Mouse (Mus musculus): ENCODE results near the gene Trappc2l. TPM values are rescaled to one million over a fixed set of nuclear protein-coding genes. Genes with fewer than 3 reads are reported as not detected.

Trappc2l gene
- polyA plus RNA-seq, 1 experiment from 2014 or later: 52.9 TPM

DNA sequence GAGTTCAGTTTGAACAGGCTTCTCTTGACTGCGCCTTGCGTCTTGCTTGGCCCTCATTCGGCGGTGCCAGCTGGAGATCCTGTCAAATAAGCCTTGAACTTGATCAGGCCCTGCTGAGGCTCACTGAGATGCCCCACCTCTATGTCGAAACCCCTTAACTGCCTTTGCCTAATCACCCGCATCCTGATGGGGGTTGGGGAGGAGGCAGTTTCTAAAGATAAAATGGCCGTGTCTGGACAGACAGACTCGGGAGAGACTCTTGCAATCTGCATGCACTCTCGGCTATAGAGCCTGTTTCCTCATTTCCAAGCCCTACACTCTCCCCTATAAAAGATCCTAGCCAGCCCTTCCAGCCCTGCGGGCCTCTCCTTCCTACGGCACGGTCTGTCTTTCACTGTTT is 18.2 kb upstream of the Trappc2l start:
- Histone ChIP-seq H3K27me3 (ENCODE audit: insufficient read depth, poor library complexity, severe bottlenecking) (no peaks in the 10 kb centered on the region), H3K4me3 (no peak overlapping the region), H3K4me1 (peaks cover 39% of the 10 kb centered on the region), H3K36me3 (peaks cover 29% of the 10 kb centered on the region; the same call in 1 of the 2 replicates), H3K27ac (peak overlapping the region; percentile 22; the same call in 1 of the 2 replicates), H3K9me3 (no peaks in the 10 kb centered on the region)
- 48% methylated on average over 12 of the region's 12 CpGs for WGBS
- DNase-seq (ENCODE audit: low spot score): no peak

DNA sequence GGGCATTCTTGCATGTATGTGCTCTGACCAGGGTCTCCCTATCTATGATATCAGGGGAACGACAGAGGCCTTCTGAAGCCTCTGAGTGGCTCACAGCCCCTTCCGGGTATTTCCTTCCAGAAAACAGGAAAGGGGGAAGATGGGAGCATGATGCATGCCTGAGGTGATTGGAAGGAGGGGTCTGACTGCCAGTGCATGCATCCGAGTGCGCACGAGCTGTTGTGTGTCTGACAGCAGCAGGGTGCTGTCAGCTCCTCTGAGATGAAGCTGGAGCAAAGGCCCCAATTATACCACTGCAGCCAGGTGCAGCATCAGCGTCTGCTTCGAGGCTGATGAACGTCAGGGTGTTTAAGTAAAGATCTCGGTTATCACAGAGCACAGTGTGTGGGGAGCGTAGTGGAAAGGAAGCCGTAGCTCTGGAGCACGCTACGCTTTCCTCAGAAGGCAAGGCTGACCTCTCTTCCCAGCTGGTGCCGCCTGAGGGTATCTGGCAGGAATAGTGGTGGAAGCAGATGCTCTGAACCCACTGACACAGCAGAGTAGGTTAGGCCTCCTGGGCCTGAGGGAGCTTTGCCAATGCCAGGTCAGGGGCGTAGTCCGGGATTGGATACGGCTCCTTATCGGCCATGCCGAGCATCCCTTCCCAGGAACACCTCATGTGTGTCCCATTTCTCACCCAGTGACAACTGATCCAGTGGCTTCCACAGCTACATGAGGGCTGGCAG is 17.5 kb upstream of the Trappc2l start:
- 0 out of 2 replicates have a peak overlapping the region, but pooled peaks have one; percentile 22 for H3K27ac ChIP-seq
- no peak for DNase-seq (ENCODE audit: low spot score)

DNA sequence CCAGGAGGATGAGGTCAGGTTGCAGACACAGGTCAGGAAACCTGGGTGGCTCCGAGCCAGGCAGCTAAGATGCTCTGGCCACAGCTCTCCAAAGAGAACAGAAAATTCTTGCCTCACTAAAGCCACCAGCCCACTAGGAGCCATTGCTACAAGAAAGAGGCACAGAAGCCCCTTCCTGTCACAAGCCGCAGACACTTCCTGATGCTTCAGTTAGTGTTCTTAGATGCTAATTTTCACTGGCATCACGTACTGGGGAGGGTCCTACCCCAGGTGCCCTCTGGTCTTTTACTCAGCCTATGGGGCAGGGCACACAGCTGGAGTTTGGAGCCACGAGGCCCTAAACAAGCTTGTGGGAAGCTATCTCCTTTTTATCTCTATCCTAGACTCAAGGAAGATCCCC is 15.4 kb upstream of the Trappc2l start:
- no peaks in the 10 kb centered on the region for H3K27me3 ChIP-seq (ENCODE audit: insufficient read depth, poor library complexity, severe bottlenecking)
- WGBS: 40% methylated on average over 4 of the region's 4 CpGs
- H3K27ac ChIP-seq: 0 out of 2 replicates have a peak overlapping the region, but pooled peaks have one; percentile 18
- H3K9me3 ChIP-seq: no peaks in the 10 kb centered on the region
- H3K4me1 ChIP-seq: peaks cover 39% of the 10 kb centered on the region
- DNase-seq (ENCODE audit: low spot score): no peak
- H3K36me3 ChIP-seq: peaks cover 47% of the 10 kb centered on the region; the same call in 1 of the 2 replicates
- no peak overlapping the region for H3K4me3 ChIP-seq

More for the DNA sequence above, 17.5 kb upstream of the Trappc2l start:
- Histone ChIP-seq H3K27me3 (ENCODE audit: insufficient read depth, poor library complexity, severe bottlenecking) (no peaks in the 10 kb centered on the region), H3K4me1 (peaks cover 39% of the 10 kb centered on the region), H3K4me3 (no peak overlapping the region), H3K36me3 (peaks cover 36% of the 10 kb centered on the region; the same call in 1 of the 2 replicates), H3K9me3 (no peaks in the 10 kb centered on the region)
- 68% methylated on average over 19 of the region's 19 CpGs for WGBS

DNA sequence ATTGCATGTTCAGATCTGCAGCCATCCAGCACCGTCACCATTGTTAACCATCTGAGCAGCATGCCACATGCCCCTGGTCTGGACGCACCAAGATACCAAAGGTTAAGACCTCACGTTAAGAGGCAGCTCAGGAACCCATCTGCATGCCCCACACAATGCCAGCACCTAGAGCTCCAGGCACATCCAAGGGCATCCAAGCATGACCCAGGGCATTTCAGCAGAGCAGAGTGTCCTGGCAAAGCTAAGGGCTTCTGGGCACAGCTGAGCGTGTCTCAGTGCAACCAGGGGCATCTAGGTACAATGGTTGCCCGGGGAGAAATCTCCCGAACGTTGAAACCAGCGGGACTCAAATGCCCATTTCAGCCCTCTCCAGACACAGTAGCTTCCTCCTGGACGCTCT is 10.8 kb upstream of the Trappc2l start:
- Histone ChIP-seq H3K9me3 (no peaks in the 10 kb centered on the region), H3K36me3 (peaks cover 29% of the 10 kb centered on the region; the same call in 1 of the 2 replicates), H3K27me3 (ENCODE audit: insufficient read depth, poor library complexity, severe bottlenecking) (no peaks in the 10 kb centered on the region; the same call in 1 of the 2 replicates), H3K4me1 (peaks cover 16% of the 10 kb centered on the region), H3K27ac (no peak overlapping the region), H3K4me3 (no peak overlapping the region)
- no peak for DNase-seq (ENCODE audit: low spot score)
- 90% methylated on average over 9 of the region's 9 CpGs for WGBS

DNA sequence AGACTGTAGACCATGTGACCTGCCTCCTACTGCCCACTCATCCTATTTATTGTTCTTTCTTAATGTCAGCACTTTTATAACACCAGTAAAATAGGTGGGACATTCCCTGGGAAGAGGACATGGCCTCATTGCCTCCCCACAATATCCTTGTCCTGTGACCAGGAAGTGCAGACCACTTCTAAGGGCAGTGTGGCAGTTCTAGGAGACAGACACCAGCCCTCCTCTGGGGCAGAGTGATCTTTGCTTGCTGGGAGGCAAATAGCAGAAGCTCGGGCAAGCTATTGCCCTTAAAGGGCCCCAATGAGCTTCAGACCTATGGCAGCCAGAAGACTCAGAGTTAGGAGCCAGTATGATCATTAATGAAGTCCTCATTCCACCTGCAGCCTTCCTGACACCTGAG is 6.8 kb upstream of the Trappc2l start:
- H3K27ac ChIP-seq: no peak overlapping the region
- H3K27me3 ChIP-seq (ENCODE audit: insufficient read depth, poor library complexity, severe bottlenecking): no peaks in the 10 kb centered on the region; the same call in 1 of the 2 replicates
- H3K4me3 ChIP-seq: no peak overlapping the region
- H3K4me1 ChIP-seq: peaks cover 12% of the 10 kb centered on the region
- peaks cover 13% of the 10 kb centered on the region; the same call in 1 of the 2 replicates for H3K36me3 ChIP-seq
- DNase-seq (ENCODE audit: low spot score): no peak
- H3K9me3 ChIP-seq: no peaks in the 10 kb centered on the region
- WGBS: 51% methylated on average over 1 of the region's 1 CpGs

DNA sequence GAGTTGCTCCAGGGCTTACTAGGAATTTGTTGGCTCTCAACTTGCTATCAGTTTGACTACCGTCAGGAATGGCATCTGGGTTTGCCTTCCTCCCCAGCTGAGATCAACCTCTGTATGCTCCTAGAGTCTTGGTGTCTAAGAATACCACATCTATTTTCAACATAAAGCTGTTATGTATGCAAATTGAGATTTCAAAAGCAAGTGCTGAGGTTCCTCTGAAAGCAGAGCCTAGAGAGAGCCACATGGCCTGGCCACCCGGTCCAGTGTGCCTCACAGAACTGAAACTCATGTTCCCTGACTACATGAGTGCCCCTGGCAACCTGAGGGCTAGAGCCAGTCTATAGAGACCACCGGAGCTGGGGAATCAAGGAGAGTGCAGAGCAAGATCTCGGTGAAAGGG is 6.1 kb upstream of the Trappc2l start:
- H3K4me3 ChIP-seq: no peak overlapping the region
- 62% methylated on average over 4 of the region's 4 CpGs for WGBS
- 0 out of 2 replicates have a peak overlapping the region, but pooled peaks have one; percentile 42 for H3K27ac ChIP-seq
- DNase-seq (ENCODE audit: low spot score): no peak
- no peaks in the 10 kb centered on the region for H3K9me3 ChIP-seq
- H3K27me3 ChIP-seq (ENCODE audit: insufficient read depth, poor library complexity, severe bottlenecking): no peaks in the 10 kb centered on the region; the same call in 1 of the 2 replicates
- peaks cover 18% of the 10 kb centered on the region for H3K4me1 ChIP-seq
- H3K36me3 ChIP-seq: peaks cover 6% of the 10 kb centered on the region; the same call in 1 of the 2 replicates

DNA sequence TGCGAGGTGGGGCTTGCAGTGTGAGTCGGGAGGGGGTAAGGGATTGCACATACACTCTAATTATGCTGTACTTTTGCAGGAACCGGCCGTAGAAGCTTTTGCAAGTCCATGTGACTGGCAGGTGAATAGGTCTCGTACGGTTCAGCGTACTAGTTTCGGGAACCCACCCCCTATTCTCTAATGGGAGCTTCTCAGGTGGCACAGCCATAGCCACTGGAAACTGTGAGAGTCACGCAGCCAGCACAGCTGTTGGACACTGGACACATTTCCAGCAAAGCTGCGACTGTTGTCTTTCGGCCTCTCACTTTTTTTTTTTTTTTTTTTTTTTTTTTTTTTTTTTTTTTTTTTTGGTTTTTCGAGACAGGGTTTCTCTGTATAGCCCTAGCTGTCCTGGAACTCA is 4.6 kb upstream of the Trappc2l start:
- Histone ChIP-seq H3K4me3 (no peak overlapping the region), H3K27ac (no peak overlapping the region), H3K9me3 (no peaks in the 10 kb centered on the region), H3K36me3 (peaks cover 2% of the 10 kb centered on the region; the same call in 1 of the 2 replicates), H3K27me3 (ENCODE audit: insufficient read depth, poor library complexity, severe bottlenecking) (no peaks in the 10 kb centered on the region; the same call in 1 of the 2 replicates), H3K4me1 (peaks cover 28% of the 10 kb centered on the region)
- WGBS: 90% methylated on average over 11 of the region's 12 CpGs
- DNase-seq (ENCODE audit: low spot score): no peak

DNA sequence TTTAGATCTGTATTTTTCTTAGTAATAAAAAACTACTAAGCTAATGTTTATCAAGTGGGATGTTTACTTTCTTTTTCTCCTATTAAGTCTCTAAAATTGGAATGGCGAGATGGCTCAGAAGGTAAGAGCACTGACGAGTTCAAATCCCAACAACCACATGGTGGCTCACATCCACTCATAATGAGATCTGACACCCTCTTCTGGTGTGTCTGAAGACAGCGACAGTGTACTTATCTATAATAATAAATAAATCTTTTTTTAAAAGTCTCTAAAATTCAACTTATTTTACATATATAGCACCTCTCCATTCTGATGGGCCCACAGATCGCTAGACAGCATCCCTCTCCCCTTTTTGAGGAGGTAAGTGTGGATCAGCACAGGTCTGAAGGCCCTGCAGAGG is 1.2 kb upstream of the Trappc2l start:
- Histone ChIP-seq H3K4me3 (peak overlapping the region; percentile 69), H3K27ac (no peak overlapping the region), H3K4me1 (peaks cover 31% of the 10 kb centered on the region), H3K36me3 (peaks cover 15% of the 10 kb centered on the region), H3K9me3 (no peaks in the 10 kb centered on the region), H3K27me3 (ENCODE audit: insufficient read depth, poor library complexity, severe bottlenecking) (no peaks in the 10 kb centered on the region)
- 68% methylated on average over 4 of the region's 4 CpGs for WGBS
- no peak for DNase-seq (ENCODE audit: low spot score)

DNA sequence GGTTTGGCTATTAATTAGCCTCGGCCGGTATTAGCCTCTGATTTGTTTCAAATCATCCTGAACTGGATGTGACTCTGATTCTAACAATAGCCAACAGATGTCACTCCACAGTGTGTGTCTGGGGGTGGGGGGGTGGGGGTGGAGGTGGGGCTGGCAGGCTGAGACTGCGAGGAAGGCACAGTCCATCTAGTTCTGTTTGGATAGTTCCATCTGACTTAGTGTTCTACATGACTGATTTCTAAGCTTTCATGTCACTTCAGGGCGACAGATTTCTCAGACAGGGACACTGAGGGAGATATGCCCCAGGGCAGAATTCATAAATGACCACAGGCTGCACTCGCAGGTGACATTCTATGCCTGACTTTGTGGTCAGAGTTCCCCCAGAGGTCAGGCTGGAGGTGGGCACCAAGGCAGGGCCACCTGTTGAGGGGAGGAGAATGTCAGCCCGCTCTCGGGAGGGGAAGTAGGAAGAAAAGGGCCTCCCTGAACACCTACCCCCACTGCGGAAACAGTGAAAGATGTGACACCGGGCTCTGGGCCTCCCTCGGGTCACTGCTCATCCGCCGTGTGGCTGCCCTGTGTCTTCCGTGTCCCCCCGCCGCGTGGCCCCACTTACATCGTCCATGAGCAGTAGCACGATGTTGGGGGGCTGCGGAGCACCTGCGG is 695 bp upstream of the Trappc2l start:
- Histone ChIP-seq H3K4me1 (peaks cover 29% of the 10 kb centered on the region), H3K4me3 (peak overlapping the region; percentile 69), H3K36me3 (peaks cover 20% of the 10 kb centered on the region), H3K9me3 (no peaks in the 10 kb centered on the region), H3K27me3 (ENCODE audit: insufficient read depth, poor library complexity, severe bottlenecking) (no peaks in the 10 kb centered on the region), H3K27ac (peak overlapping the region; percentile 85)
- DNase-seq (ENCODE audit: low spot score): peak; percentile 81
- WGBS: 7% methylated on average over 20 of the region's 20 CpGs

DNA sequence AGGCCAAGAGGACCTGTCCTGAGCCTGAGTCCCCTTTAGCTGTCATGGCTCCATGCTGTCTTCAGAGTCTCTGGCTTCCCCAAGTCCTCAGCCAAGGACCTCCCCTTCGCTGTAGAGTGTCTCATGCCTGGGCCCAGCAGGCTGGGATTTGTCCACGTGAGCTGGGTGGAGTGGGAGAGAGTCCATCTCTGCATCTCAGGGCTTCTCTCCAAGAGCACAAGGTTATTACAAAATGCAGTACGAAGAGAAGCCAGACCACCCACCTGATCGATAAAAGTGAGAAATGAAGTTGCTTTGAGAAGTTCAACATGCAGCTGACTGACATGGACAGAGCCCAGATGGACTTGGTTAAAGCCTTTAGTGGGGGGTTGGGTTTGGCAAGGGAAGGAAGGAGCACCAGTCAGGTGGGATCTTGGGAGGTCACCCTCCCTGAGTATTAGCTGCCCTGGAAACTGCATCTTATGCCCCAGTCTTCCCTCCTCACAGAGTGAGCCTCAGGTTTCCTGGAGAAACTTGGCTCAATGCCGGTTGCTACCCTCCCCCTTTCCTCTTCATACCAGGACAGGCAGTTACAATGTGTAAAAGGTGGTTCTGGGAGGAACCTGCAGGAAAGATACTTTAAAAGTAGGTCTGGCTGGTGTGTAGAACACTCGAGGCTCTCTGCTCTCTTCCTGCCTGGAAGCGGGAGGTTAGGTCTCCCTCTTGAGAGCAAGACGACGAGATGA is 4.9 kb downstream of the Trappc2l start:
- DNase-seq (ENCODE audit: low spot score): no peak
- Histone ChIP-seq H3K4me1 (peaks cover 42% of the 10 kb centered on the region), H3K27me3 (ENCODE audit: insufficient read depth, poor library complexity, severe bottlenecking) (peaks cover 3% of the 10 kb centered on the region; the same call in 1 of the 2 replicates), H3K36me3 (peaks cover 22% of the 10 kb centered on the region), H3K27ac (no peak overlapping the region; the same call in 1 of the 2 replicates), H3K9me3 (no peaks in the 10 kb centered on the region), H3K4me3 (no peak overlapping the region)
- 75% methylated on average over 9 of the region's 9 CpGs for WGBS

DNA sequence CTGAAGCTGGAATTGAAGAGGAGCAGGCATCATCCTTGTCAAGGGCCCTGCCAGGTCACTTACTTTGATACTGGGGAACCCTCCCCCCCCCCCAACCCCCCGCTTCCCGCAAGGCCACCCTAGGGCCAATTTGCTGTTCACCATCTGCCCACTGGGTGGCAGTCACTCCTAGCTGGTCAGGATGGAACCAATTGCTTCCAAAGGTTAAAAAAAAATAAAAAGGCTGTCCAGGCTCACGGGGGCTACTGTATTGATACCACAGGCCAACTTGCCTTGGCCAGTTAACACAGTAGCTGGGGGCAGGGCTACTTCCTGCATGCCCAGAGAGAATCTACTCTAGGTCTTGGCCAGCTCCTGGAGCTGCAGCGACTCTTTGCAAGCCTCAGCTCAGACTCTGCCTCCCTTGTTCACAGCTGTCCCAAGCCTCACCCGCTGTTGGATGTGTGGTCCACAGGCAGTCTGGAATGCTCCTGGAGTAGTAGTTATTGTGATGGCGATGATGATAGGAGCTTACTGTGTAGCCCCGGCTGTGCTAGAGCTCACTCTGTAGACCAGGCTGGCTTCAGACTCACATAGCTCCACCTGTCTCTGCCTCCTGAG is 6.6 kb downstream of the Trappc2l start:
- Histone ChIP-seq H3K27me3 (ENCODE audit: insufficient read depth, poor library complexity, severe bottlenecking) (peaks cover 13% of the 10 kb centered on the region; the same call in 1 of the 2 replicates), H3K4me3 (no peak overlapping the region), H3K9me3 (no peaks in the 10 kb centered on the region), H3K4me1 (peaks cover 32% of the 10 kb centered on the region), H3K36me3 (peaks cover 22% of the 10 kb centered on the region), H3K27ac (0 out of 2 replicates have a peak overlapping the region, but pooled peaks have one; percentile 0)
- DNase-seq (ENCODE audit: low spot score): no peak
- 32% methylated on average over 6 of the region's 7 CpGs for WGBS

DNA sequence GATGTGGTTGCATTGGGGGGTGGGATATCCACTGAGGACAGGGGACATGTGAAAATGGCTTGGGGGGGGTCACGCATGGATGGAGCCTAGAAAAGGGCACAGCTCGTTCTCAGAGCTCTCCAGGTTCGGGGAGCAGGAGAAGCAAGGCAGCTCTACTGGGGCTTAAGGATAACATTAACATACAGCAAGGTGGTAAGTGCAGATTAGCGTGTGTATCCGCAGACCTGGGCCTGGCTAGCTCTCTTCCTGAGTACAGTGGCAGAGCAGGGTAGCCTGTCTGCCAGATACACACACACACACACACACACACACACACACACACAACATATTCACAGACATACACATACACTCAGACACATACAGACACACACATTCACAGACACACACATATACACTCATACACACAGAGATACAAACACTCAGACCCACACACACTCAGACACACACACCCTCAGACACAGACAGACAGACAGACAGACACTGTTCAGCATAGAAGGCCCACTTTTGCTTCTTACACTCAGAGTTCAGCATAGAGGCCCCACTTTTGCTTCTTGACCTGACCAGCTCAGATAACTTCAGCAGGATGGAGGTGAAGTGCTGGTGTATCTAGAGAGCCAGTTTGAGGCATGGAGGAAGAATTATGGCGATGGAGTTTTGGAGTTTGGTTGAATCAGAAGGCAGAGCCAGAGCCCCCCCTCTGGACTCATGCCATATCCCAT is 7.4 kb downstream of the Trappc2l start:
- Histone ChIP-seq H3K36me3 (peaks cover 18% of the 10 kb centered on the region), H3K4me3 (no peak overlapping the region), H3K27ac (0 out of 2 replicates have a peak overlapping the region, but pooled peaks have one; percentile 4), H3K4me1 (peaks cover 32% of the 10 kb centered on the region), H3K9me3 (no peaks in the 10 kb centered on the region), H3K27me3 (ENCODE audit: insufficient read depth, poor library complexity, severe bottlenecking) (peaks cover 13% of the 10 kb centered on the region; the same call in 1 of the 2 replicates)
- 73% methylated on average over 6 of the region's 6 CpGs for WGBS
- no peak for DNase-seq (ENCODE audit: low spot score)
